In genomic region chr11:102267480-102267879, GRCm38 (mm10) we compare ENCODE assay signal across 8 mouse cellular contexts. TPM values are rescaled to one million over a fixed set of nuclear protein-coding genes. Genes with fewer than 3 reads are reported as not detected.
DNase-seq lines count a peak whose midpoint lies in the region; ATAC-seq and TF ChIP-seq lines count a peak whose summit lies in the region.

No protein-coding gene starts in this region.

- 0 out of 2 replicates have a peak overlapping the region, but pooled peaks have one; percentile 13 for H3K4me2 ChIP-seq in forebrain, postnatal 0 days (ENCODE audit: low read depth)

- H3K9ac ChIP-seq in forebrain, postnatal 0 days = no peak overlapping the region

- H3K27me3 ChIP-seq in forebrain, postnatal 0 days (ENCODE audit: insufficient read depth, low read length) = no peaks in the 10 kb centered on the region

- no peaks in the 10 kb centered on the region for H3K4me1 ChIP-seq in forebrain, postnatal 0 days (ENCODE audit: insufficient read depth)

- no peaks in the 10 kb centered on the region for H3K9me3 ChIP-seq in forebrain, postnatal 0 days (ENCODE audit: low read length)

- peak; percentile 27 for DNase-seq in MEL-GATA-1-ER (ENCODE audit: extremely low read depth, low read depth)
- DNase-seq in cerebellum, adult 18-20 months = peak; percentile 76 to 83
- DNase-seq in forebrain, postnatal 0 days = peak; percentile 85
- peak; percentile 68 for DNase-seq in layer of hippocampus, adult 9-11 months
- peak; percentile 90 for DNase-seq in lung, postnatal 10 days
- DNase-seq in retina, postnatal 1 day = peak; percentile 90
- DNase-seq in yolk sac, embryonic 10.5 days (ENCODE audit: low spot score) = peak; percentile 47

- no peaks in the 10 kb centered on the region for H3K36me3 ChIP-seq in forebrain, postnatal 0 days (ENCODE audit: insufficient read depth)

- H3K4me3 ChIP-seq in forebrain, postnatal 0 days (ENCODE audit: low read depth, low read length) = no peak overlapping the region

- peak; percentile 92 for ATAC-seq in forebrain, postnatal 0 days
- ATAC-seq in hematopoietic stem cell, adult 5-6 weeks (replicated peaks in 1 of 2; ENCODE audit: insufficient read depth in 1 of 2, low FRiP score in 2 of 2, low TSS enrichment in 1 of 2, low read depth in 1 of 2, poor library complexity in 2 of 2, severe bottlenecking in 2 of 2) = peak; percentile 83 to 88

- WGBS in forebrain, postnatal 0 days = 6% methylated on average over 11 of the region's 11 CpGs

- TF ChIP-seq CTCF in forebrain, postnatal 0 days (IDR thresholded peaks at IDR 0.05; ENCODE audit: low read depth) = peak; percentile 85

- no peak overlapping the region for H3K27ac ChIP-seq in forebrain, postnatal 0 days (ENCODE audit: low read depth, low read length)

RNA-seq across cellular contexts. Expression of gene Asb16, which starts 1.1 kb away (rescaled TPM):
- 0.54 and 1.4 TPM in 2 replicates for total RNA-seq in forebrain, postnatal 0 days (2014; rRNA removed)
- 0.11 TPM in 1 of 2 replicates, not detected in the other for polyA plus RNA-seq in forebrain, postnatal 0 days (2015; fragmentation: Nextera tagmentation; extraction: Ambion mirVana)
- 1.3 TPM in 1 of 2 replicates, not detected in the other for total RNA-seq in hematopoietic stem cell, adult 5-6 weeks (2017)

RNA-seq across cellular contexts. Expression of gene Tmub2, which starts 17.3 kb away (rescaled TPM):
- total RNA-seq in forebrain, postnatal 0 days (2014; rRNA removed) = 72.5 and 77.4 TPM in 2 replicates
- polyA plus RNA-seq in forebrain, postnatal 0 days (2015; fragmentation: Nextera tagmentation; extraction: Ambion mirVana) = 63.0 and 67.0 TPM in 2 replicates
- total RNA-seq in hematopoietic stem cell, adult 5-6 weeks (2017) = 23.1 and 32.1 TPM in 2 replicates

RNA-seq across cellular contexts. Expression of gene BC030867, which starts 18.8 kb away (rescaled TPM):
- 0.62 and 1.0 TPM in 2 replicates for total RNA-seq in forebrain, postnatal 0 days (2014; rRNA removed)
- polyA plus RNA-seq in forebrain, postnatal 0 days (2015; fragmentation: Nextera tagmentation; extraction: Ambion mirVana) = 1.5 and 1.6 TPM in 2 replicates
- total RNA-seq in hematopoietic stem cell, adult 5-6 weeks (2017) = 3.6 and 4.9 TPM in 2 replicates

RNA-seq across cellular contexts. Expression of gene Atxn7l3, which starts 29.0 kb away (rescaled TPM):
- 162 and 167 TPM in 2 replicates for total RNA-seq in forebrain, postnatal 0 days (2014; rRNA removed)
- polyA plus RNA-seq in forebrain, postnatal 0 days (2015; fragmentation: Nextera tagmentation; extraction: Ambion mirVana) = 24.3 and 26.2 TPM in 2 replicates
- 24.4 and 26.5 TPM in 2 replicates for total RNA-seq in hematopoietic stem cell, adult 5-6 weeks (2017)

RNA-seq across cellular contexts. Expression of gene Hdac5, which starts 37.5 kb away (rescaled TPM):
- total RNA-seq in forebrain, postnatal 0 days (2014; rRNA removed) = 170 and 209 TPM in 2 replicates
- 67.1 and 69.4 TPM in 2 replicates for polyA plus RNA-seq in forebrain, postnatal 0 days (2015; fragmentation: Nextera tagmentation; extraction: Ambion mirVana)
- total RNA-seq in hematopoietic stem cell, adult 5-6 weeks (2017) = 13.2 and 25.3 TPM in 2 replicates

Comparison
In these comparisons a context has a peak if more than half of its experiments do, and no peak if none do; other contexts are left out.
1. DNase-seq: peak in every context shown above with its lines; median percentile 90 in lung, postnatal 10 days; 90 in retina, postnatal 1 day; 85 in forebrain, postnatal 0 days; 80 in cerebellum, adult 18-20 months; 68 in layer of hippocampus, adult 9-11 months; 47 in yolk sac, embryonic 10.5 days; 27 in MEL-GATA-1-ER.